15 mouse cellular contexts compared by ENCODE assay signal in genomic region chr7:31128157-31128705, GRCm38 (mm10). TPM values are rescaled to one million over a fixed set of nuclear protein-coding genes. Genes with fewer than 3 reads are reported as not detected.
DNase-seq lines count a peak whose midpoint lies in the region; ATAC-seq lines count a peak whose summit lies in the region.
"Had no signal": no experiment of that assay in that cellular context is flagged by ENCODE, and none has a peak within 500 bp of the region (broad histone marks: within the 10 kb centered on the region; RNA-seq: fewer than 3 reads in every experiment).

No protein-coding gene starts in this region.

- DNase-seq in cerebellum, adult 11-12 months, result peak; percentile 69
- DNase-seq in cerebellum, postnatal 4 days (ENCODE audit: low spot score in 2 of 2), result no peak
- DNase-seq in heart, postnatal 36 days, result no peak
- DNase-seq in neural tube, embryonic 10.5 days (ENCODE audit: extremely low spot score, low spot score), result no peak
- DNase-seq in kidney, adult 18-20 months, result no peak
- no peak for DNase-seq in right cerebral cortex, postnatal 4 days

- H3K4me1 ChIP-seq in heart, embryonic 11.5 days (ENCODE audit: control insufficient read depth, insufficient read depth, low read length), result peaks cover 7% of the 10 kb centered on the region; the same call in 1 of the 2 replicates
- peaks cover 21% of the 10 kb centered on the region for H3K4me1 ChIP-seq in neural tube, embryonic 13.5 days (replicated peaks)

- no peak for ATAC-seq in heart, embryonic 11.5 days (replicated peaks; ENCODE audit: insufficient number of reproducible peaks, low FRiP score, low TSS enrichment)
- ATAC-seq in neural tube, embryonic 13.5 days (ENCODE audit: low read depth), result peak; percentile 8; the same call in 1 of the 2 replicates
- ATAC-seq: liver, embryonic 12.5 days; lung, postnatal 0 days had no signal

- intact Hi-C loops in heart, postnatal 36 days (cut with DNase I), result no loop called here

- no peak overlapping the region for H3K4me3 ChIP-seq in heart, embryonic 11.5 days (ENCODE audit: low read depth, low read length)
- no peak overlapping the region for H3K4me3 ChIP-seq in neural tube, embryonic 13.5 days
- H3K4me3 ChIP-seq: liver, embryonic 12.5 days had no signal

- H3K27ac ChIP-seq in heart, embryonic 11.5 days (ENCODE audit: low read depth, low read length), result no peak overlapping the region
- no peak overlapping the region for H3K27ac ChIP-seq in neural tube, embryonic 13.5 days (replicated peaks)
- H3K27ac ChIP-seq: heart, embryonic 13.5 days; liver, embryonic 12.5 days had no signal

- 0 out of 2 replicates have a peak overlapping the region, but pooled peaks have one; percentile 34 for H3K9ac ChIP-seq in heart, embryonic 11.5 days (ENCODE audit: low read depth, low read length)
- H3K9ac ChIP-seq in neural tube, embryonic 13.5 days, result no peak overlapping the region
- H3K9ac ChIP-seq: heart, embryonic 13.5 days; liver, embryonic 12.5 days had no signal

- H3K9me3 ChIP-seq in heart, embryonic 11.5 days (replicated peaks; ENCODE audit: control insufficient read depth, low read length), result no peaks in the 10 kb centered on the region
- no peaks in the 10 kb centered on the region for H3K9me3 ChIP-seq in neural tube, embryonic 13.5 days
- H3K9me3 ChIP-seq: heart, embryonic 13.5 days; hindbrain, embryonic 15.5 days; liver, embryonic 12.5 days had no signal

- peaks cover 32% of the 10 kb centered on the region for H3K36me3 ChIP-seq in heart, embryonic 11.5 days (ENCODE audit: control insufficient read depth, insufficient read depth, low read length)
- H3K36me3 ChIP-seq in neural tube, embryonic 13.5 days, result peaks cover 52% of the 10 kb centered on the region

- no peak overlapping the region for H3K4me2 ChIP-seq in heart, embryonic 11.5 days
- H3K4me2 ChIP-seq in neural tube, embryonic 13.5 days, result no peak overlapping the region

- H3K27me3 ChIP-seq in heart, embryonic 11.5 days (ENCODE audit: control insufficient read depth, insufficient read depth, low read length), result peaks cover 20% of the 10 kb centered on the region
- peaks cover 35% of the 10 kb centered on the region for H3K27me3 ChIP-seq in neural tube, embryonic 13.5 days

- 47% methylated on average over 9 of the region's 9 CpGs for WGBS in heart, embryonic 11.5 days (ENCODE audit: insufficient replicate concordance)
- WGBS in neural tube, embryonic 13.5 days, result 72% methylated on average over 9 of the region's 9 CpGs

RNA-seq across cellular contexts. Expression of gene Scn1b, which starts 1.4 kb away (rescaled TPM):
- 3.0 TPM in 2 replicates for polyA plus RNA-seq in heart, embryonic 11.5 days (2014; fragmentation: Nextera tagmentation; extraction: Ambion mirVana)
- 10 to 100 TPM; 29.2 to 29.5 TPM for total RNA-seq in heart, postnatal 36 days (2021)
- polyA plus RNA-seq in neural tube, embryonic 13.5 days (2015; fragmentation: Nextera tagmentation; extraction: Ambion mirVana), result 5.1 and 6.8 TPM in 2 replicates
- total RNA-seq: common myeloid progenitor, adult 5-6 weeks; megakaryocyte-erythroid progenitor cell, adult 5-6 weeks had no signal

RNA-seq across cellular contexts. Expression of gene Hpn, which starts 13.1 kb away (rescaled TPM):
- 2.7 and 3.3 TPM in 2 replicates for polyA plus RNA-seq in heart, embryonic 11.5 days (2014; fragmentation: Nextera tagmentation; extraction: Ambion mirVana)
- total RNA-seq in heart, postnatal 36 days (2021), result 1 to 10 TPM; 1.9 to 3.9 TPM
- 0.25 and 0.62 TPM in 2 replicates for polyA plus RNA-seq in neural tube, embryonic 13.5 days (2015; fragmentation: Nextera tagmentation; extraction: Ambion mirVana)

RNA-seq across cellular contexts. Expression of gene Gramd1a, which starts 27.5 kb away (rescaled TPM):
- 49.0 and 55.9 TPM in 2 replicates for polyA plus RNA-seq in heart, embryonic 11.5 days (2014; fragmentation: Nextera tagmentation; extraction: Ambion mirVana)
- total RNA-seq in heart, postnatal 36 days (2021), result 10 to 100 TPM; 33.6 to 37.9 TPM
- 206 and 212 TPM in 2 replicates for polyA plus RNA-seq in neural tube, embryonic 13.5 days (2015; fragmentation: Nextera tagmentation; extraction: Ambion mirVana)

RNA-seq across cellular contexts. Expression of gene Fxyd3, which starts 51.7 kb away (rescaled TPM):
- polyA plus RNA-seq in heart, embryonic 11.5 days (2014; fragmentation: Nextera tagmentation; extraction: Ambion mirVana), result 0.38 and 1.8 TPM in 2 replicates
- total RNA-seq in heart, postnatal 36 days (2021), result 1 to 10 TPM; 1.1 to 2.3 TPM
- polyA plus RNA-seq in neural tube, embryonic 13.5 days (2015; fragmentation: Nextera tagmentation; extraction: Ambion mirVana), result 2.2 and 2.5 TPM in 2 replicates
- total RNA-seq: common myeloid progenitor, adult 5-6 weeks; left cerebral cortex, postnatal 10 days; megakaryocyte-erythroid progenitor cell, adult 5-6 weeks had no signal
